Mouse (Mus musculus) urinary bladder, postnatal 14 days (tissue): ENCODE measurements around the gene Dis3l2.

ENCODE experiments used
- DNase-seq: peaks from one replicate; pipeline ENCODE4 v3.0.0; 2021; ENCODE audit warnings: low spot score

The Dis3l2 gene

DNA sequence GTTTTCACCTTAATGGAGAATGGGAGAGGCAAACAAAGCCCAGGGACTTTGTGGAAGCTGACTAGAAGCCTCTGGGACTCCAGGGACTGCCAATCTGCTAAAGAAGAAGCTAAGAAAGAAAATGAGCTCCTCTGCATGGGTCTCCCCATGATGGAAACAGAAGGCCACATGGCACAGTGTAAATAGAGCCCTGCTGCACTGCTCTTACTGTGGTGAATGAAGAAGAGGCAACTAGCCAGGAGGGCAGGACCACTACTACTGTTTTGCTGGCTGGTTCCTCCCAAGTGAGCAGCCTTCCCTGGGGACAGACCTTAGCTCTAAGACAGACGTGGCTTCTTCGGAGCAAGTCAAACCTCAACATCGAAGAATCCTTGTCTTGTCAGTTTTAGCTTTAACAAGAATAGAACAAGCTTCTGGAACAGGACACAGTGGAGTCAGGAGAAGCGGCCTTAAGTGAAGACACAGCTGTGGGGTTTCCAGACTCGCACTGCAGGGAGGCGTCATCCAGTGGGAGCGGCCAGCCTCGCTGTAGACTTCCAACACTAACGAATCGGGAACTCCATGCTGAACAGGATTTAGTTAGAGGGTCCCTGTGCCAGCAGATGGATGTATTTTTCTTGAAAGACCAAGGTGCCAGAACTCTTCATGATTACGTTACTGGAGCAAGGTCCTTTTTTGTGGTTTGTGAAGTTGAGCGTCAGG lies 307.2 kb downstream of the Dis3l2 start:
- DNase-seq = no peak

DNA sequence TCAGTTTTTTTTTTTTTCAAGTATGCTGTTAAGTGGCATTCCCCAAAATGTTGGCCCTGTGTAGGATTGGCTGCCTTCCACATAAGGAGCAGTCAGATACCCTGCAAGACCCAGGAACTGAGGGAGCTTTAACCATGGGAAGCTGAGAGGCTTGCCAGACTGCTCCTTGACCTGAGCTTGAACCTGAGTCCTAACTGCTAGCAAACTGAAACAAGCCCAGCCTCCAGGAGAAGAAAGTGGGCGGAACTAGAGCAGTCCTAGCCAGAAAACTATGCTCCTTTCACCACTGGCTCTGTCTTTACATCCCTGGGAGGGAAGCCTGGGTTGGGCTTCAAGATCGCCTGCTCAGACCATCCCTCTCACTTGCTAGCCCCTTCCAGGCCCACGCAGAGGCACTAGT lies 308.1 kb downstream of the Dis3l2 start:
- DNase-seq = no peak

DNA sequence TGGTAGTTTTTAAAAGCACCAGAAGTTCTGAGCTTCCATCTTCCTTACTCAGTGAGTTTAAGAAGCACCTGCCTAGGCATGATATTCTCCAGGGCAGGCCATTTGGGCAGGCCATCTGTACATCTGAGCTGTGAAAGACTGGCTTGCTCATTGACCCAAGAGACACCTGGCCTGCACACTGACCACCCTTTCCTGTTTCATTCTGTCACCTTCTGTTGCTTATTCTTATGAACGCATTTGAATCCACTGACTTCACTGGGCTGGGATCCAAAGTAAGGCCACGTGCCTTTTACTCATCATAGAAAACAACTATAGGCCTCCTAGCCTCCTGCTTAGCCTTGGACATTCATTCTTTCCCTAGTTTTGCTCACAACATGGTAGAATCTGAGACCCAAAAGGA lies 309.0 kb downstream of the Dis3l2 start:
- no peak for DNase-seq

DNA sequence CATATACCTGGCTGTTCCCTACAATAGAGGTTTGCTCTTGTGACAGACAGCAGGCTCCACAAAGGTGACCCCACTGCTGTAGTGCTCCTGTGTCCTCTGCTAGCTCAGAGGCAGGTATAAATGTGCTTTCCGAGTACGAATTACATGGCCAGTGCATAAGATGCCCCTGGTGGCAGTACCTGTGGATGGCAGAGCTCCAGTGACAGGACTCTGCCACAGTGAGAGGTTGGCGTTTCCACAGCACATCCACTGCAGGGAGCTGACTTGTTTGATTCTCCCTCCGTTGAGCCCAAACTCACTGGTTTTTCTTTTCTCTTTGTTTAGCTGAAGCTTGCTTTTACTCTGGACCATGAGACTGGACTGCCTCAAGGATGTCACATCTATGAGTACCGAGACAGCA lies 317.1 kb downstream of the Dis3l2 start:
- no peak for DNase-seq

DNA sequence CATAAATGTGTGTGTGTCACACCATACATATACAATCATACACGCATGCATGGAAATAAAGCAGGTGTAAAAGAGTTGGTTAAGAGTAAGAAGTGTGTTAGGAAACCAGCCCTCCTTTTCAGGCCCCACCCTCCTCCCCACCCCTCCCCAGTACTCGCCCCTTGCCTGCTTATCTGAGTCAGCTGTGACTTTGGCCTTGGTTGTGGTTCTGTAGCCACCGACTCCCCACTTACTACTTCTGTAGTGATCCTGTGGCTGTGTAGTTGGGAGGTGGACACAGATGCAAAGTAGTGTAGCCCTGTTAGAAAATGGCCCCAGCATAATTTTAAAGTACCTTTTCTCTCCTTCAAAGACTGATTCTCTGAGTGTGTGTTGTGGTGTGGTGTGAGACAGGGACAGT lies 318.0 kb downstream of the Dis3l2 start:
- no peak for DNase-seq

DNA sequence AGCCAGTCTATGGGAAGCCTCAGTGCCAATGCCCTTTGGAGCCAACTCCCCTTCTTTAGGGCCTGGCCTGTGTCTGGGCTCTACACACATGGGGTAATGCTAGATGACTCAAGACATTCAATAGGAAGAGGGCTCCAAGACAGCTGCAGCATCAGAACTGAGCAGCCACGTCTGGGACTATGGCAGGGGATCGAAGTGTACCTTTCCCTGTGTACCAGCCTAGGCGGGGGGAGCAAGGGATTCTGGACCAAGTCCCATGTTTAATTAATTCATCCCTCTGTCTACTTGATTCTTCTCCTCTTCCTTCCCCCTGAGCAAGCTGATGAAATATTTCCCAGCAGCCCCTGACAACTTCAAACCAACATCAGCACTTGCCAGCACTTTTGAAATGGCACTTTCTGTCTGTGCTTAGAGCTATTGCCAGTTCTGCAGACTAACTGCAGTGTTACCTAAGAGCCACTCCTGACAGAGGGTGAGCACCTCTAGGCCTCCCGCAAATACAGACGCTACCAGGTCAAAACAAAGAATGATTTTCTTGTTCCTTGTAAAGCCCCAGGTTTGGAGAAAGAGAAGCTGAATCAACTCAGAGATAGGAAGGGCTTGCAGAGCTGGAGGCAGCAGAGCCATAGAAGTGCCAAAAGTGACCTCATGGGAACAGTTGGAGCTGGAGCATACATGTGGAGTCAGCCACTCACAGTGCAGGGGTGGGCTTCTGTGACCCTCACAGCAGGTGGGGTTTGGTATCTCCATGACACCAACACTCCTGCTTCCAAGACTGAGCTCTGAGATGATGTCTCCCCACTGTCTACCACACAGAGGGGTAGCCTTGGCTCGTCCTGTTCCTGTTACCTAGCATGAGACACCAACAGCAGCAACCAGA lies 319.9 kb downstream of the Dis3l2 start:
- DNase-seq = no peak

DNA sequence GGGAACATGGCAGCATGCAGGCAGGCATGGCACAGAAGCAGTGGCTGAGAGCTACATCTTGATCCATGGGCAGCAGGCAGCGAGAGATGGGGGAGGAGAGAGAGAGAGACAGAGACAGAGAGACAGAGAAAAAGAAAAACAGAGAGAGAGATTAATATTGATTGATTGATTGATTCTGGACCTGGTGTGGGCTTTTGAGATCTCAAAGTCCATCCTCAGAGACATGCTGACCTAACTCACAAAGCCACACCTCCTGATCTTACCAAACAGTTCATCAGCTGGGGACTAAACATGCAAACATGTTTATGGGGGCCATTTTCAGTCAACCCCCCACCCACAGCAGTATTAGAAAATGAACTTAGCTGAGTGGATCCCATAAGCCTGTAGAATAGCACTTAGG lies 321.4 kb downstream of the Dis3l2 start:
- no peak for DNase-seq

DNA sequence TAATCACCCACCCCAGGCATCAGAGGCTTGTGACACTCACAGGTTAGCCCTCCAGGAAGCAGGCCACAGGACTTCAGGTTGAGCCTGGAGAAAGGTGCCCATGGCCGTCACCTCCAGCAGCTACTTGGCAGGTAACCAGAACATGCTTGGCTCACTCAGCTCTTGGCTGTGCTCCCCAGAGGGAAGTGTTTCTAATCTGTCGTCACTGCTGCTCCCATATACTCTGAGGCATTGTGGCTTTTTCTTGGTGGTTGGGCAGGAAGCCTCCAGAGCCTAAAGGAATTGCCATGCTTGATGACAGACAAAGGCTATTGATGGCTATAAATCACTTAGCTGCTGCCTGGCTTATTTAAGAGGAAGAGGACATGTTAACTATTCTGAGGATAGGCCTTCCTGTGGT lies 325.2 kb downstream of the Dis3l2 start:
- peak; percentile 27 for DNase-seq

DNA sequence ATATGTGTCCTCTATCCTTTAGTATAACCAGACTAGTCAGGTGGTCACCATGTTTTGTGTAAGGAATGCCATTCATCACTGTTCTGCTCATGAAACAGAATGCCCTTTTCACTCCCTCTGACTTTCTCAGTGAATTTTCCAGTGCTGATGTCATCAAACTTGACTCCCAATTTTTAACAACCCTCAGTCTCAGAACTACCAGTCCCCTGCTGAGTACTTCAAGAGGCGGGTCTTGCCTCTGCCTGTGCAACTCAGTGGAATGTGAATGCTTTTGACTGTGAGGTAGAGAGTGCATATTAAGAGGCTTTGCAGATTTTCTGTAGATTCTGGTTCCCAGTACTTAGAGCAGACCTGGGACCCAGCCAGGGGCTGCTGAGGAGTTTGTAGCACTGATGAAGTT lies 327.0 kb downstream of the Dis3l2 start:
- no peak for DNase-seq

DNA sequence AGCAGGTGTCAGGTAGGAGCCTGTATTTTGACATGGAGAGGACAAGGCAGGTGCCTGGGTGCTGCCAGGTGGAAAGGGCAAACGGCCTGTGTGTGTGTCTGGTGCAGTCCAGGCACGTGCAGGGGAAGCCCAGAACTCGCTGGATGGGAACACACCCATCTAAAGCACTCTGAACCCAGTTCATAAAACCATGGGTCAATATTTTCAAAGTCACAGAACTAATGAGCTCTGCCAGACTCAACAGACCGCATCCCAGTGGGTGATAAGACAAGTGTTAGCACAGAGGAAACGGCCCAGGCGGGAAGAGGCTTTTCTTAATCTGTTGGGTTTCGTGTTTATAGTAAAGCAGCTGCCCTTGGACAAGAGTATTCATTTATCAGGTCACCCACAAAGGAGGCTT lies 328.9 kb downstream of the Dis3l2 start:
- DNase-seq = peak; percentile 33

DNA sequence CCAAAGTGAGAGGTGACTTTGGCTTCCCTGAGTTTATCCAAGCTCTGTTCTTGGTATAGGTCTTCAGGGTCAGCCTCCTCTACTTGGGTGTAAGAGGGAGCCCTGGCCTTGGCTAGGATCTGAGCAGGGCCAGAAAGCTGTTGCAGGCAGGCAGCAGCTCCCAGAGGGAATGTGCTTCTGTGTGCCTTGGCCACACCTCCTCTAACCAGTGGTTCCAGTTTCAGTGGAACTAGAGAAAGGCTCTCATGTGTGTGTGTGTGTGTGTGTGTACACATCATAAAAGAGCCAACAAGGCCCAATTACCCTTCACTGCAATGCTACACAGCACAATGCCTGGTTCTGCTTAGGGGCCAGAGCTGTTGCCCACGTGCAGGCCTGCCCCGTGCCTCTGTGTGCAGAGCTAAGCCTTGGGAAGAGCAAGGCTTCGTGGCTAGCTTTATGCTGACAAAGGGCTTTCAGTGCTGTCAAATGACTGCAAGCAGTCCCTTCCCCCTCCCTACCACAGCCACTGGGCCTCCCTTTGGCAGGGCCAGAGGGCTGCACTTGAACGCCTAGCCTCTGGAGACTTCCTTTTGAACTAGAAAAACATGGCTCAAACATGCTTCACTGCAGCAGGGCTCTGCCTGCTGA lies 332.0 kb downstream of the Dis3l2 start:
- peak; percentile 51 for DNase-seq

DNA sequence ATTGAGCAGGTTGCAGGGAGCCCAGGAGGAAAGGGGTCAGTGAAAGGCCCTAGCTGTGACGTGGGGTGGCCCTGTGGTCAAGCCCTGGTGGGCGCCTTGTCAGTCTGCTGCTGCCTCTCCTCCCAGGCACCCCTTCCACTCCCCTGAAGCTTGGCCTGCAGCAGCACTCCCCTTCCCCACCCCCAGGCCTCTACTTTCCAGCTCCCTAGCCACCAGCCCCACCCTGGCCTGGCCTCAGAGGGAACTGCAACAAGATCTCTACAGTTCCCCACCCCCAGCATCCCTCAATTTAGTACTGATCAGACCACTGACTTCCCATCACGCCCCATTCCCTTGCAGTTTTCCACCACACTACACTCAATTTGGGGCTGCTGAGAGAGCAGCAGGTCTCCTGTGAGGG lies 332.7 kb downstream of the Dis3l2 start:
- DNase-seq = no peak

DNA sequence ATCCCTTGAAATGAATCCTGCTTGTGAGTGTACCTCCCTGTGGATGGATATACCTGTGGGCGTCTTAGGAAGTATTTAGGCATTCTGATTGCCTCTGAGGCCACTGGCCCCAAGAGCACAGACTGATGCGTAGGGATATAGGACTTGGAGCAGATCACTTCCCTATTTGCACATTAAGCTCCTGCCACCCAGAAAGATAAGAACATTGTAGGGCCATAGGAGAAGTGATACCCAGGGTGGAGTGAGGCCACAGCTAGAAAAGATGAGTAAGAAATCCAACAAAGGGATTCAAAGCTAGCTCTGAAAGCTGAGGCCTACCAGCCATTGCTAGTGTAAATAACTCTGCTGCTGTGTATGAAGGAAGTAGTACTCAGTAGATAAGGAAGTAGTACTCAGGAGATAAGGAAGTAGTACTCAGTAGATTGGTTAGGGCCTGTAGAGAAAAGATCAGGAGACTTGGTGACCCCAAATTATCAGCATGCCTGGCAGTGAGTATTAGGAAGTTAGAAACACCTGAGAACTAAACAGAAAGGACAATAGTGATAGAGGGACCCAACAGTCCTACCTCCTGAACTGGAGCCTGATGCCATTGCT lies 335.0 kb downstream of the Dis3l2 start:
- DNase-seq = no peak

DNA sequence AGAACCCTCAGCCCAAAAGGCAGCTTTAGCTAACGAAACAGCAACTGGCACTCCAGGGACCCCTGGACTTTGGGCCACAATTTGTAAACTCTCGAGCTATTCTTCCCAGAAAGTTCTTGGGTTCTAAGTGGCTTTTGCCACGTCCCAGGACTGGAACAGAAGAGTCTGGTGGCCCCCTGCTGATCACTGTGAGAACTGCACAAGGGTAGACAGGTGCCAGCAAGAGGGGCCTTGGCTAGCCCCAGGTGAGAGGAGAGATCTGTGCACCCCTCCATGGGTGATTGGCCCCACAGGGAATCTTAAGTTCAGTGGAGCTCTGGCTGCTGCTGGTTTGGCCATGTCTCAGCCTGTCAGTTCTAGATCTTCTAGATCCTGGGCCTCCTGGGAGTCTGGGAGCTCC lies 337.5 kb downstream of the Dis3l2 start:
- DNase-seq = peak; percentile 80

DNA sequence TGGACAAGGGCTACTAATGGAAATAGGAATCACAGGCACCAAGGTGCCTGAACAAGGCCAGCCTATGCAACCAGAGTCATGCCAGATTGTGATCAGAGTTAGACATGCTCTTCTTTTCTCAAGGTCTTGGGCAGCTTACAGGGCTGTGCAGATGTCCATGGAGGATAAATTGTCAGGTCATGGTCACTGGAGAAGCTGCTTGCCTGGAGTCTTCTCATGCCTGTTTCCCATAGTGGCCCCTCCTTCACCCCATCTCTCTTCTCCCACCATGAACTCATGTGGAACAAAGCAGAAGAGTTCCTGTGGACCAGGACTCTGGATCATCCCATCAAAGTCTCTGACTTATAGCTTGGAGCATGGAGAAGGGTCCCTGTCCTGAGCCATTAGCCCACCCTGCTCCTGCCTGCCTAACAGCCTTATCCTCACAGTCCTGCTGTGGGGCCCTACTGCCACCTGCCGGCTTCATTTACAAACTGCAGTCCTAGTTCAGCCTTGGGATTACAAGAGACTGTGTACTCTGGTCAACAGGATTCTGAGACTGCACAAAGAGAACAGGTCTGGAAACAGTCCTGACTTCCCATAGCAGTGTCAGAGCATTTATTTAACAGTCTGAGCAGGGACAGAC lies 338.3 kb downstream of the Dis3l2 start:
- DNase-seq = peak; percentile 78

DNA sequence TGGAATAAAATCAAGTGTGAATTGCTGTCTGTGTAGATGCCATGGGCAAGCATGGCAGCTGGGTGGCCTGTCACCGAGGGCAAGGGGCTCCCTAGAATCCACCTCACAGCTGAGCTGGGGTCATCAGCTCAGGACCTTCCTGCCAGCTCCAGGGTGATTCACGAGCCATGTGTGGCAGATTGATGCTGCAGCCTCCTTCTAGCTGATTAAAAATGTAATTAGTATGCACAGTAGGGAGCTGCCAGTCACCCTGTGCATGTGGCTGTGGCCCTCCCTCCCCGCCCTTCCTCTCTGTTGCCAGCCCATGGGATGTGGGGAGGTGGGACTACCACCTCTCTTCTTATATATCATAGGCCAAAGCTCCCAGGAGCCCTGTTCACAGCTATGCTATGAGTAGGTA lies 346.5 kb downstream of the Dis3l2 start:
- no peak for DNase-seq

DNA sequence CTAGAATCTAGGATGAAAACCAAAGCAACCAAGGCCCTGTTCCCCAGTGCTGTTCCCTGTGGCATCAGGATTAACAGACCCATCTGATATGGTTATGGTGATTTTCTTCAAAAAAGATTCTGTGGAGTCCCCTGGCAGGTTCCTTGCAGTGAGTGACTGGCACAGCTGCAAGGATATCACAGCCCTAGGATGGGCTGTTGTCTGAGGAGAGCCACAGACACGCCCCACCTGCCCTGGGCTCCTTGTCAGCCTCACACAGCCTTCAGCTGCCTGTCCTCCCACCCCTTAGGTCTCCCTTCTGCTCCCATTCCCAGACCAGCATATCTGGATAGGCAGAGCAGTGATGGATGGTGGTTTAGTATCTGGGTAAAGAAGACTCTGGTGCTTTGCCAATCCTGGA lies 347.1 kb downstream of the Dis3l2 start:
- DNase-seq = no peak

DNA sequence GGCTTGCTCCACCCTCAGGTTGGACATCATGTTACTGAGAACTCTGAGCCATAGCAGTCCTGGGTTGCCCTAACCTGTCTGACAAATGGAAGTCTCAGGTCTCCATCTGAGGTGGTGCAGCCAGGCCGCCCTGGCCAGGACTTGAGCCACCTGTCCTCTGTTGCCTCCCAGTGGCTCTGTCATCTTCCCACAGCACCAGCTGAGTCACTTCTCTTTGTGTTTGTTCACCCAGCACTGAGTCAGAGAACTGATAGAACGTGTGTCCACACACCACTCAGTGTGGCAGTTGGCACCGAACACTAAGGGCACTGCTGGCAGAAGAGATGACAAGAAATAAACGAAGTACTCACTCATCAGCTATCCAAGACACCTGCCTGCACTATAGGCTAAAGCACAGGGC lies 347.8 kb downstream of the Dis3l2 start:
- no peak for DNase-seq

DNA sequence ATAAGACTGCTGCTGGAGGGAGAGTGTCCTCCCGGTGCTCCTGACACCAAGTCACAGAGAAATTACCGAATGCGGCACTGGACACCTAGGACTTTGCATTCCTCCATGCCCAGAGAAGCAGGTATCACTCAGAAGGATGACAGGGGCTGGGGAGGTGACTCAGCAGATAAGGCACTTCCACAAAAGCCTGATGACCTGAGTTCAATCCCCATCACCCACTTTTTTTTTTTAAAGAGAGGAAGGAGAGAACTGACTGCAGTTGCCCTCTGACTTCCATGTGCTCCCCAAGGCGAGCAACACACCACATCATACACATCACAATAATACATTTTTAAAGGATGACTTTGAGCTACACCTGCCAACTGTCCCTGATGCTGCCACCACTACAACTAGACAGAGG lies 353.5 kb downstream of the Dis3l2 start:
- no peak for DNase-seq

DNA sequence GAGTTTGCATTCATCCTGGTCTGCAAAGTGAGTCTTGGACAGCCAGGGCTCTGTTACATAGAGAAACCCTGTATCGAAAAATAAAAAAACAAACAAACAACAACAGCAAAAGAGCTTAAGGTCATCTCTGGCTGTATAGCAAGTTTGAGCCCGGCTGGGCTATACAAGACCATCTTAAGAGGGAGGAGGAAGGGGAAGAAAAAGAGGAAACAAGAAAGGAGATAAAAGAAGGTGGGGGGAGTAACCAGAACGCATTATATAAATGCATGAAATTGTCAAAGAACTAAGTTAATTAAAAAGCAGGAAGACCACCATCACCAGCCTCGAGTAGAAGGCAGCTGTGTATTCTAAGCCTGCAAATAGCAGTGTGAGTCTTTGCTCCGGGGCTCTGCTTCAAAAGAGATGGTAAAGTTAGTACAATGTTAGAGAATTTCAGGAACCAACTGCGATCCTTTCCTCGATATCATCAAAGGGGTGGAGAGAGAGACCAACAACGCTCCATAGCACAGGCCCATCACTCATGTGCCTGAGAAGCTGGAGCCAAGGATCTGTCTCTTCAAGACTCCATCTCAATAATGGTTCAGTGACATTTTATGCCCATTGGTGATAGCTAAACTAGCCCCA lies 355.5 kb downstream of the Dis3l2 start:
- DNase-seq = no peak

DNA sequence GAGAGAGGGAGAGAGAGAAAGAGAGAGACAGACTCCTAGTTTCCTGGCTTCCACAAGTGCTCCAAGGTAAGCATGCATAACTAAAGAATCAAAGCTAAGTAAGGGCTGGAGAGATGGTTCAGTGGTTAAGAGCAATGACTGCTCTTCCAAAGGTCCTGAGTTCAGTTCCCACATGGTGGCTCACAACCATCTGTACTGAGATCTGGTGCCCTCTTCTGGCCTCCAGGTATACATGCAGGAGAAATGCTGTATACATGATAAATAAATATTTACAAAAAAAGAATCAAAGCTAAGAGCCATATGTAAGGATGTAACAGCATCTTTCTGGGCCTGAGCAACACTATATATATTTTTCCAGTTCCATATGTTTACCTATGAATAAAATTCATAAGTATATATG lies 357.3 kb downstream of the Dis3l2 start:
- DNase-seq = no peak

DNA sequence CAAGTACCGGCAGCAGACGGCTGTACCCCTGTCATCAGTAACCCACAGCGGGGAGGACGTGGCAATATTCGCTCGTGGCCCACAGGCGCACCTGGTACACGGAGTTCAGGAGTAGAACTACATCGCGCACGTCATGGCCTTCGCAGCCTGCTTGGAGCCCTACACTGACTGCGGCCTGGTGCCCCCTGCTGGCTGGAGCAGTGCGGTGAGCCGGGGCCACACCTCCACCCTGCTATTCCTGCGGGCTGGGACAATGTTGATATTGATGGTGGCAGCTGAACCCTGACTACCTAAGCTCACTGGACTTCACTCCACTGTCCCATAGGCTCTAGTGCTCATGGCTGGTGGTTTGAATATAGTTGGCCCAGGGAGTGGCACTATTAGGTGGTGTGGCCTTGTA lies 367.1 kb downstream of the Dis3l2 start:
- DNase-seq = peak; percentile 42
